Mouse (Mus musculus) E14TG2a.4 (cell line): ENCODE data around the gene Ccser2.

Experiments
- CTCF ChIP-seq: conservative IDR thresholded peaks from 2 replicates; pipeline ENCODE4 v1.5.1; 2014; ENCODE audit warnings: low read length
- POU5F1 ChIP-seq: IDR thresholded peaks from 2 replicates; pipeline ENCODE4 v1.6.1; 2014; ENCODE audit warnings: low read length, borderline replicate concordance

GRCm38 (mm10) chr14:36957719-36958118, 10.9 kb downstream of the Ccser2 start:
- TF ChIP-seq CTCF (no peak), POU5F1 (no peak)
